In genomic region chr2:31382952-31383351, GRCm38 (mm10) we compare ENCODE assay signal across 8 mouse cellular contexts.
DNase-seq lines count a peak whose midpoint lies in the region; ATAC-seq and TF ChIP-seq lines count a peak whose summit lies in the region.

No protein-coding gene starts in this region.

- no peaks in the 10 kb centered on the region for H3K27me3 ChIP-seq in forebrain, embryonic 11.5 days (ENCODE audit: control insufficient read depth, insufficient read depth, low read length)
- peaks cover 16% of the 10 kb centered on the region for H3K27me3 ChIP-seq in forebrain, embryonic 10.5 days (ENCODE audit: poor library complexity, severe bottlenecking)
- H3K27me3 ChIP-seq in liver, embryonic 11.5 days (replicated peaks; ENCODE audit: control insufficient read depth, insufficient read depth, low read length), result no peaks in the 10 kb centered on the region; the same call in 1 of the 2 replicates
- H3K27me3 ChIP-seq in splenic B cell, adult 2 months (ENCODE audit: control insufficient read depth, insufficient read depth, low read length, poor library complexity, severe bottlenecking), result no peaks in the 10 kb centered on the region

- H3K36me3 ChIP-seq in forebrain, embryonic 11.5 days (ENCODE audit: control insufficient read depth, insufficient read depth, low read length), result no peaks in the 10 kb centered on the region
- H3K36me3 ChIP-seq in forebrain, embryonic 10.5 days (replicated peaks), result no peaks in the 10 kb centered on the region
- H3K36me3 ChIP-seq in liver, embryonic 11.5 days (ENCODE audit: control insufficient read depth, insufficient read depth, low read length), result no peaks in the 10 kb centered on the region
- H3K36me3 ChIP-seq in splenic B cell, adult 2 months (ENCODE audit: control insufficient read depth, insufficient read depth, low read length, poor library complexity, severe bottlenecking), result no peaks in the 10 kb centered on the region

- H3K4me3 ChIP-seq in forebrain, embryonic 11.5 days (ENCODE audit: low read depth, low read length), result no peak overlapping the region
- H3K4me3 ChIP-seq in forebrain, embryonic 10.5 days, result no peak overlapping the region
- H3K4me3 ChIP-seq in left cerebral cortex, adult 2 months, result no peak overlapping the region
- no peak overlapping the region for H3K4me3 ChIP-seq in cortical plate, adult 2 months (ENCODE audit: insufficient read depth, low read length)
- no peak overlapping the region for H3K4me3 ChIP-seq in liver, embryonic 11.5 days (ENCODE audit: low read depth, low read length)

- no peak overlapping the region for H3K9ac ChIP-seq in forebrain, embryonic 11.5 days (ENCODE audit: low read length)
- H3K9ac ChIP-seq in liver, embryonic 11.5 days (ENCODE audit: low read depth, low read length), result no peak overlapping the region

- H3K4me1 ChIP-seq in forebrain, embryonic 11.5 days (replicated peaks; ENCODE audit: control insufficient read depth, insufficient read depth, low read length), result no peaks in the 10 kb centered on the region
- H3K4me1 ChIP-seq in forebrain, embryonic 10.5 days, result no peaks in the 10 kb centered on the region; the same call in 1 of the 2 replicates
- no peaks in the 10 kb centered on the region for H3K4me1 ChIP-seq in cortical plate, adult 2 months (ENCODE audit: control insufficient read depth, insufficient read depth, low read length)
- no peaks in the 10 kb centered on the region for H3K4me1 ChIP-seq in liver, embryonic 11.5 days (replicated peaks; ENCODE audit: control insufficient read depth, insufficient read depth, low read length)

- no peak for ATAC-seq in forebrain, embryonic 11.5 days (replicated peaks; ENCODE audit: low FRiP score)
- no peak for ATAC-seq in liver, embryonic 11.5 days (replicated peaks; ENCODE audit: low FRiP score)

- H3K4me2 ChIP-seq in forebrain, embryonic 11.5 days (ENCODE audit: low read depth, low read length, severe bottlenecking), result no peak overlapping the region
- H3K4me2 ChIP-seq in liver, embryonic 11.5 days, result no peak overlapping the region

- H3K9me3 ChIP-seq in forebrain, embryonic 11.5 days (ENCODE audit: control insufficient read depth, low read length), result no peaks in the 10 kb centered on the region
- H3K9me3 ChIP-seq in forebrain, embryonic 10.5 days, result no peaks in the 10 kb centered on the region
- H3K9me3 ChIP-seq in liver, embryonic 11.5 days (ENCODE audit: control insufficient read depth, low read length), result no peaks in the 10 kb centered on the region

- intact Hi-C loops in left cerebral cortex, adult 2 months (cut with DNase I), result loop anchor here (5.0 kb wide), 3 partner anchors 71 to 146 kb away; partner anchors contain the start of gene Hmcn2

- TF ChIP-seq POLR2A in cortical plate, adult 2 months (IDR thresholded peaks at IDR 0.05; ENCODE audit: extremely low read depth, insufficient read depth, low read length), result no peak

- peak; percentile 74 for DNase-seq in forebrain, embryonic 11.5 days (ENCODE audit: low spot score)
- DNase-seq in forebrain, embryonic 10.5 days (ENCODE audit: extremely low spot score, low spot score), result no peak
- peak; percentile 21 to 56 for DNase-seq in left cerebral cortex, adult 2 months (ENCODE audit: extremely low spot score in 1 of 2, low spot score in 2 of 2)
- DNase-seq in left cerebral cortex, adult 11 months (ENCODE audit: low spot score), result no peak
- peak; percentile 23 for DNase-seq in Muller cell, postnatal 12 days (ENCODE audit: inconsistent ontology term)
- DNase-seq in liver, embryonic 11.5 days (ENCODE audit: low spot score), result peak; percentile 40
- DNase-seq in splenic B cell, adult 2 months (ENCODE audit: low read depth, low spot score), result peak; percentile 64

- peak; percentile 84 for TF ChIP-seq CTCF in left cerebral cortex, adult 2 months (IDR thresholded peaks at IDR 0.05)
- peak; percentile 68 for TF ChIP-seq CTCF in cortical plate, adult 2 months (IDR thresholded peaks at IDR 0.05; ENCODE audit: extremely low read depth, insufficient read depth, low read length)

- WGBS in forebrain, embryonic 11.5 days, result 19% methylated on average over 4 of the region's 4 CpGs
- WGBS in forebrain, embryonic 10.5 days, result 23% methylated on average over 4 of the region's 4 CpGs
- 24% methylated on average over 4 of the region's 4 CpGs for WGBS in liver, embryonic 11.5 days

- no peak overlapping the region for H3K27ac ChIP-seq in forebrain, embryonic 11.5 days (ENCODE audit: low read depth, low read length)
- H3K27ac ChIP-seq in forebrain, embryonic 10.5 days, result no peak overlapping the region
- H3K27ac ChIP-seq in left cerebral cortex, adult 2 months, result no peak overlapping the region
- no peak overlapping the region for H3K27ac ChIP-seq in cortical plate, adult 2 months (ENCODE audit: insufficient read depth, low read length)
- H3K27ac ChIP-seq in liver, embryonic 11.5 days (ENCODE audit: low read depth, low read length), result no peak overlapping the region

Comparison
In these comparisons a context has a peak if more than half of its experiments do, and no peak if none do; other contexts are left out.
1. DNase-seq: peak in forebrain, embryonic 11.5 days (single experiment), left cerebral cortex, adult 2 months (2 of 2), Muller cell, postnatal 12 days (single experiment), liver, embryonic 11.5 days (single experiment) and splenic B cell, adult 2 months (single experiment); none in forebrain, embryonic 10.5 days (single experiment) and left cerebral cortex, adult 11 months (single experiment).